In the genomic region with DNA sequence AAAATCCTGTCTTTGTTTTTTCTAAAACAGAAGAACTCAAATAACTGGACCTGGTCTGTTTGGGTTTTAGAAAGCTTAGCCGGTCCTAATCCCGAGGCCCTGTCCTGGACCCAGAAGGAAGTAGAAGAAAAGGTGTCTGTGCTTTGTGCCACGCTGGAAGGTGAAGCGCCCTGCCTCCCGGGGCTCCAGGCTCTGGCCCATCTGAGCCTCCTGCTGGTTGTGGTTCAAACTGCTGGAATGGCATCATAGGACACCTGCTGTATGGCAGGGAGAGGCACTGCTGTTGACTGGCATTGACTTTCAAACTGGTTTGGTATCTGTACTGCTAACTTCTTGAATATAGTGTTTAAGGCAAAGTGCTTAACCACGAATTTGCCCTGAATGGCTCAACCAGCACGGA, we compare ENCODE assay signal across 9 mouse cellular contexts. TPM values are rescaled to one million over a fixed set of nuclear protein-coding genes. Genes with fewer than 3 reads are reported as not detected.
DNase-seq lines count a peak whose midpoint lies in the region; ATAC-seq and TF ChIP-seq lines count a peak whose summit lies in the region.
"Had no signal": no experiment of that assay in that cellular context is flagged by ENCODE, and none has a peak within 500 bp of the region (broad histone marks: within the 10 kb centered on the region; RNA-seq: fewer than 3 reads in every experiment).

No protein-coding gene starts in this region.

- TF ChIP-seq CTCF in hindbrain, postnatal 0 days (IDR thresholded peaks at IDR 0.05; ENCODE audit: low read depth), result peak; percentile 53
- peak; percentile 69 for TF ChIP-seq CTCF in midbrain, postnatal 0 days (IDR thresholded peaks at IDR 0.05)

- H3K36me3 ChIP-seq in forebrain, embryonic 14.5 days (ENCODE audit: control insufficient read depth, insufficient read depth, low read length), result no peaks in the 10 kb centered on the region
- no peaks in the 10 kb centered on the region for H3K36me3 ChIP-seq in forebrain, embryonic 15.5 days
- no peaks in the 10 kb centered on the region for H3K36me3 ChIP-seq in hindbrain, postnatal 0 days (ENCODE audit: insufficient read depth, low read length)
- no peaks in the 10 kb centered on the region for H3K36me3 ChIP-seq in midbrain, postnatal 0 days (ENCODE audit: insufficient read depth, low read length)
- H3K36me3 ChIP-seq: embryonic facial prominence, embryonic 15.5 days had no signal

- H3K4me1 ChIP-seq in forebrain, embryonic 14.5 days (ENCODE audit: control insufficient read depth, insufficient read depth, low read length), result peaks cover 10% of the 10 kb centered on the region
- H3K4me1 ChIP-seq in forebrain, embryonic 15.5 days, result peaks cover 26% of the 10 kb centered on the region
- H3K4me1 ChIP-seq in hindbrain, postnatal 0 days (ENCODE audit: insufficient read depth, low read length), result peaks cover 15% of the 10 kb centered on the region
- no peaks in the 10 kb centered on the region for H3K4me1 ChIP-seq in midbrain, postnatal 0 days (ENCODE audit: insufficient read depth, low read length)

- WGBS in forebrain, embryonic 14.5 days, result 30% methylated on average over 7 of the region's 7 CpGs
- 33% methylated on average over 7 of the region's 7 CpGs for WGBS in forebrain, embryonic 15.5 days
- WGBS in hindbrain, postnatal 0 days, result 52% methylated on average over 7 of the region's 7 CpGs
- WGBS in midbrain, postnatal 0 days, result 43% methylated on average over 7 of the region's 7 CpGs

- no peaks in the 10 kb centered on the region for H3K27me3 ChIP-seq in forebrain, embryonic 14.5 days (replicated peaks; ENCODE audit: control insufficient read depth, insufficient read depth, low read length)
- H3K27me3 ChIP-seq in forebrain, embryonic 15.5 days, result no peaks in the 10 kb centered on the region
- H3K27me3 ChIP-seq in hindbrain, postnatal 0 days (ENCODE audit: insufficient read depth, low read length), result no peaks in the 10 kb centered on the region
- H3K27me3 ChIP-seq in midbrain, postnatal 0 days (ENCODE audit: insufficient read depth, low read length), result no peaks in the 10 kb centered on the region
- H3K27me3 ChIP-seq: embryonic facial prominence, embryonic 15.5 days had no signal

- H3K27ac ChIP-seq in forebrain, embryonic 14.5 days (ENCODE audit: low read depth, low read length), result no peak overlapping the region
- no peak overlapping the region for H3K27ac ChIP-seq in forebrain, embryonic 15.5 days (replicated peaks)
- no peak overlapping the region for H3K27ac ChIP-seq in hindbrain, postnatal 0 days
- H3K27ac ChIP-seq in midbrain, postnatal 0 days (ENCODE audit: low read depth, low read length), result no peak overlapping the region
- H3K27ac ChIP-seq: embryonic facial prominence, embryonic 15.5 days had no signal

- H3K4me2 ChIP-seq in forebrain, embryonic 14.5 days (ENCODE audit: low read length), result peak overlapping the region; percentile 21; the same call in 1 of the 2 replicates
- H3K4me2 ChIP-seq in forebrain, embryonic 15.5 days (replicated peaks), result no peak overlapping the region
- H3K4me2 ChIP-seq in hindbrain, postnatal 0 days (ENCODE audit: low read depth, low read length), result no peak overlapping the region
- no peak overlapping the region for H3K4me2 ChIP-seq in midbrain, postnatal 0 days (ENCODE audit: low read depth, low read length, poor library complexity, severe bottlenecking)
- H3K4me2 ChIP-seq: embryonic facial prominence, embryonic 15.5 days had no signal

- no peak for ATAC-seq in forebrain, embryonic 14.5 days
- no peak for ATAC-seq in forebrain, embryonic 15.5 days (replicated peaks)
- no peak for ATAC-seq in hindbrain, postnatal 0 days
- no peak for ATAC-seq in midbrain, postnatal 0 days (ENCODE audit: low FRiP score)
- ATAC-seq in erythroblast, adult 5-6 weeks (replicated peaks; ENCODE audit: low FRiP score, poor library complexity, severe bottlenecking), result no peak

- peak; percentile 38 for DNase-seq in forebrain, embryonic 14.5 days (ENCODE audit: low spot score)
- peak; percentile 17 to 33 for DNase-seq in urinary bladder, adult 18-20 months (ENCODE audit: low spot score in 2 of 2)
- DNase-seq in urinary bladder, postnatal 10 days (ENCODE audit: low spot score), result no peak
- DNase-seq in hindbrain, postnatal 0 days (ENCODE audit: low spot score), result peak; percentile 14
- DNase-seq in midbrain, postnatal 0 days (ENCODE audit: low spot score), result peak; percentile 28
- no peak for DNase-seq in spleen, adult 12 weeks (ENCODE audit: low spot score)

- no peaks in the 10 kb centered on the region for H3K9me3 ChIP-seq in forebrain, embryonic 14.5 days (replicated peaks; ENCODE audit: control insufficient read depth, low read length)
- H3K9me3 ChIP-seq in forebrain, embryonic 15.5 days, result no peaks in the 10 kb centered on the region
- no peaks in the 10 kb centered on the region for H3K9me3 ChIP-seq in hindbrain, postnatal 0 days (ENCODE audit: low read length)
- H3K9me3 ChIP-seq in midbrain, postnatal 0 days (ENCODE audit: low read length), result no peaks in the 10 kb centered on the region
- H3K9me3 ChIP-seq: embryonic facial prominence, embryonic 15.5 days had no signal

- no peak overlapping the region for H3K4me3 ChIP-seq in forebrain, embryonic 14.5 days (ENCODE audit: low read depth, low read length)
- no peak overlapping the region for H3K4me3 ChIP-seq in forebrain, embryonic 15.5 days
- no peak overlapping the region for H3K4me3 ChIP-seq in hindbrain, postnatal 0 days (ENCODE audit: low read length)
- H3K4me3 ChIP-seq in midbrain, postnatal 0 days (ENCODE audit: low read depth, low read length), result no peak overlapping the region
- H3K4me3 ChIP-seq: embryonic facial prominence, embryonic 15.5 days had no signal

- H3K9ac ChIP-seq in forebrain, embryonic 14.5 days (ENCODE audit: low read length), result no peak overlapping the region
- no peak overlapping the region for H3K9ac ChIP-seq in forebrain, embryonic 15.5 days (replicated peaks)
- H3K9ac ChIP-seq in hindbrain, postnatal 0 days (replicated peaks; ENCODE audit: low read length), result no peak overlapping the region
- H3K9ac ChIP-seq in midbrain, postnatal 0 days (replicated peaks; ENCODE audit: low read length, poor library complexity, severe bottlenecking), result no peak overlapping the region
- H3K9ac ChIP-seq: embryonic facial prominence, embryonic 15.5 days had no signal

RNA-seq across cellular contexts. Expression of a gene that starts 3.4 kb away (rescaled TPM):
- polyA plus RNA-seq in forebrain, embryonic 14.5 days (2014; fragmentation: Nextera tagmentation; extraction: Ambion mirVana), result 23.7 and 24.0 TPM in 2 replicates
- polyA plus RNA-seq in forebrain, embryonic 15.5 days (2015; fragmentation: Nextera tagmentation; extraction: Ambion mirVana), result 21.8 and 22.5 TPM in 2 replicates
- total RNA-seq in hindbrain, postnatal 0 days (2014; rRNA removed), result 24.2 and 30.8 TPM in 2 replicates
- polyA plus RNA-seq in hindbrain, postnatal 0 days (2015; fragmentation: Nextera tagmentation; extraction: Ambion mirVana), result 38.4 and 40.2 TPM in 2 replicates
- total RNA-seq in midbrain, postnatal 0 days (2014; rRNA removed), result 33.9 and 37.9 TPM in 2 replicates
- polyA plus RNA-seq in midbrain, postnatal 0 days (2015; fragmentation: Nextera tagmentation; extraction: Ambion mirVana), result 20.9 and 23.4 TPM in 2 replicates
- total RNA-seq in erythroblast, adult 5-6 weeks (2015; ENCODE audit: low replicate concordance), result 5.9 TPM in 1 of 2 replicates, not detected in the other
- 1.0 and 3.1 TPM in 2 replicates for total RNA-seq in erythroblast, adult 5-6 weeks (2017; ENCODE audit: low replicate concordance)

Comparison
In these comparisons a context has a peak if more than half of its experiments do, and no peak if none do; other contexts are left out.
1. DNase-seq: peak in forebrain, embryonic 14.5 days (single experiment), urinary bladder, adult 18-20 months (2 of 2), hindbrain, postnatal 0 days (single experiment) and midbrain, postnatal 0 days (single experiment); none in urinary bladder, postnatal 10 days (single experiment) and spleen, adult 12 weeks (single experiment).